11 mouse cellular contexts compared by ENCODE assay signal in the genomic region with DNA sequence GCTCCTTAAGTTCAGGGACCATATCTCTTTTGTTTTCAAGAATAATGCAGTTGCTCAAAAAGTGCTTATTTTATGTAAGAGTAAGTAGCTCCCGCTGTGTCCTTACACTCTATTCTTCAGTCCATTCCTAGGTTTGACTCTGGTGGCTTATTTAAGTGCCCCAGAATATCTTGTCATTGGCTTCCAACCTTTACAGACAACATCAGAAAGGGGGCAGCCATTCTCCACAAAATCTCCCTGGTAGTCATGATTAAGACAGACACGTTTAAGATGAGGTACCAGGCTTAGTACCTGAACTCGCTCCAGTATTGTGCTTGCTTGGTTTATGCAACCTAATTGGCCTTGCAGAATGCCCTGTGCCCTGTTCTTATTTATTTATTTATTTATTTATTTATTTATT.
A peak's percentile ranks its signal among the peaks of the same experiment; 100 is the strongest.
DNase-seq lines count a peak whose midpoint lies in the region; ATAC-seq and TF ChIP-seq lines count a peak whose summit lies in the region.
"Had no signal": no experiment of that assay in that cellular context is flagged by ENCODE, and none has a peak within 500 bp of the region (broad histone marks: within the 10 kb centered on the region; RNA-seq: fewer than 3 reads in every experiment).

No protein-coding gene starts in this region.

- ATAC-seq in midbrain, embryonic 15.5 days (replicated peaks), result no peak

- TF ChIP-seq CTCF in layer of hippocampus, adult 2 months (conservative IDR thresholded peaks at IDR 0.05), result peak; percentile 65
- TF ChIP-seq CTCF in brain, embryonic 14.5 days (IDR thresholded peaks at IDR 0.05; ENCODE audit: borderline replicate concordance, extremely low read depth, insufficient read depth, insufficient read length), result no peak; the same call in 1 of the 2 replicates

- 48% methylated on average over 3 of the region's 3 CpGs for WGBS in midbrain, embryonic 15.5 days
- 60% methylated on average over 3 of the region's 3 CpGs for WGBS in limb, embryonic 10.5 days

- H3K4me1 ChIP-seq in midbrain, embryonic 15.5 days, result peaks cover 32% of the 10 kb centered on the region
- H3K4me1 ChIP-seq in limb, embryonic 10.5 days, result peaks cover 34% of the 10 kb centered on the region

- H3K27ac ChIP-seq in layer of hippocampus, adult 2 months, result no peak overlapping the region
- no peak overlapping the region for H3K27ac ChIP-seq in midbrain, embryonic 15.5 days
- H3K27ac ChIP-seq in limb, embryonic 10.5 days, result no peak overlapping the region
- H3K27ac ChIP-seq: embryonic facial prominence, embryonic 10.5 days had no signal

- peak; percentile 33 for DNase-seq in gastrocnemius, adult 18-20 months (ENCODE audit: low spot score)
- no peak for DNase-seq in gastrocnemius, postnatal 10 days
- DNase-seq in layer of hippocampus, adult 2 months (ENCODE audit: low spot score in 2 of 2), result no peak
- no peak for DNase-seq in layer of hippocampus, adult 9-10 months (ENCODE audit: low spot score)
- peak; percentile 77 for DNase-seq in brain, embryonic 14.5 days (ENCODE audit: low read depth)
- DNase-seq in layer of hippocampus, adult 18-20 months (ENCODE audit: low spot score in 2 of 2), result no peak
- no peak for DNase-seq in limb, embryonic 10.5 days (ENCODE audit: low spot score)
- DNase-seq: adrenal gland, postnatal 10 days; kidney, adult 18-20 months had no signal

- peak overlapping the region; percentile 78 for H3K4me2 ChIP-seq in midbrain, embryonic 15.5 days

- H3K4me3 ChIP-seq in layer of hippocampus, adult 2 months, result no peak overlapping the region
- H3K4me3 ChIP-seq in midbrain, embryonic 15.5 days, result peak overlapping the region; percentile 61; the same call in 1 of the 2 replicates
- no peak overlapping the region for H3K4me3 ChIP-seq in limb, embryonic 10.5 days
- H3K4me3 ChIP-seq: embryonic facial prominence, embryonic 10.5 days had no signal

- TF ChIP-seq POLR2A in brain, embryonic 14.5 days (IDR thresholded peaks at IDR 0.05; ENCODE audit: borderline replicate concordance, extremely low read depth, insufficient read depth, insufficient read length, poor library complexity, severe bottlenecking), result no peak

- no peaks in the 10 kb centered on the region for H3K27me3 ChIP-seq in midbrain, embryonic 15.5 days (replicated peaks)
- H3K27me3 ChIP-seq in limb, embryonic 10.5 days (ENCODE audit: low read depth, poor library complexity, severe bottlenecking), result no peaks in the 10 kb centered on the region

- H3K9me3 ChIP-seq in midbrain, embryonic 15.5 days, result no peaks in the 10 kb centered on the region
- no peaks in the 10 kb centered on the region for H3K9me3 ChIP-seq in limb, embryonic 10.5 days (replicated peaks)
- H3K9me3 ChIP-seq: embryonic facial prominence, embryonic 10.5 days had no signal

- no peak overlapping the region for H3K9ac ChIP-seq in midbrain, embryonic 15.5 days

- H3K36me3 ChIP-seq in midbrain, embryonic 15.5 days (replicated peaks), result no peaks in the 10 kb centered on the region
- H3K36me3 ChIP-seq in limb, embryonic 10.5 days, result no peaks in the 10 kb centered on the region
- H3K36me3 ChIP-seq: embryonic facial prominence, embryonic 10.5 days had no signal

Comparison
In these comparisons a context has a peak if more than half of its experiments do, and no peak if none do; other contexts are left out.
1. DNase-seq: peak in gastrocnemius, adult 18-20 months (single experiment) and brain, embryonic 14.5 days (single experiment); none in gastrocnemius, postnatal 10 days (single experiment), layer of hippocampus, adult 2 months (0 of 2), layer of hippocampus, adult 9-10 months (single experiment), layer of hippocampus, adult 18-20 months (0 of 2) and limb, embryonic 10.5 days (single experiment).